Mouse (Mus musculus) heart, postnatal 0 days (tissue): ENCODE results near the gene Ccin. TPM values are rescaled to one million over a fixed set of nuclear protein-coding genes. Genes with fewer than 3 reads are reported as not detected.

Experiments
- ATAC-seq: fragments of 200-750 bp; cut with Nextera tagmentation; 2 replicates; pipeline ENCODE4 v1.8.0; 2017; ENCODE audit warnings: low read depth, moderate number of reproducible peaks, moderate library complexity; ENCODE audit not compliant: insufficient read depth
- DNase-seq: peaks from one replicate; pipeline ENCODE4 v3.0.0-alpha.2; 2016; ENCODE audit warnings: low spot score
- H3K27ac ChIP-seq: fragments of 300-500 bp; sonication (generic); 2 replicates; pipeline ENCODE4 v1.5.1; 2014; ENCODE audit warnings: low read depth, mild to moderate bottlenecking
- H3K27me3 ChIP-seq: fragments of 300-500 bp; sonication (generic); 2 replicates; pipeline ENCODE4 v1.6.1; 2014; ENCODE audit warnings: low read length, mixed read lengths; ENCODE audit not compliant: control insufficient read depth, insufficient read depth
- H3K36me3 ChIP-seq: fragments of 300-500 bp; sonication (generic); replicated peaks from 2 replicates; pipeline ENCODE4 v1.6.1; 2014; ENCODE audit warnings: low read length, mixed read lengths; ENCODE audit not compliant: control insufficient read depth, insufficient read depth
- H3K4me1 ChIP-seq: fragments of 300-500 bp; sonication (generic); 2 replicates; pipeline ENCODE4 v1.6.1; 2014; ENCODE audit warnings: antibody characterized with exemption; ENCODE audit not compliant: control insufficient read depth, insufficient read depth
- H3K4me2 ChIP-seq: fragments of 300-500 bp; sonication (generic); 2 replicates; pipeline ENCODE4 v1.6.1; 2014; ENCODE audit warnings: low read depth, mild to moderate bottlenecking, low read length, moderate library complexity
- H3K4me3 ChIP-seq: fragments of 300-500 bp; sonication (generic); 2 replicates; pipeline ENCODE4 v1.5.1; 2014; ENCODE audit warnings: low read depth, low read length
- H3K9ac ChIP-seq: fragments of 300-500 bp; sonication (generic); replicated peaks from 2 replicates; pipeline ENCODE4 v1.6.1; 2014; ENCODE audit warnings: low read depth, low read length, mixed read lengths
- H3K9me3 ChIP-seq: fragments of 300-500 bp; sonication (generic); replicated peaks from 2 replicates; pipeline ENCODE4 v1.6.1; 2016; ENCODE audit warnings: low read length; ENCODE audit not compliant: control insufficient read depth
- CTCF ChIP-seq: IDR thresholded peaks from 2 replicates; pipeline ENCODE4 v1.5.1; 2016; ENCODE audit warnings: antibody characterized with exemption, control low read depth, low read depth
- EP300 ChIP-seq: IDR thresholded peaks from 2 replicates; pipeline ENCODE4 v1.6.1; 2016; ENCODE audit warnings: antibody characterized with exemption, low read depth
- WGBS: fragments of 180-500 bp; shearing (Covaris S2); extraction: QIAGEN DNeasy Blood & Tissue Kit; methylation state at CpG from one replicate; pipeline ENCODE4 v1.1.7; 2014; 5-methylcytosine and 5-hydroxymethylcytosine counted together
- polyA plus RNA-seq: library from polyadenylated mRNA; unstranded; fragments of >200 nt; fragmentation: Nextera tagmentation; extraction: Ambion mirVana; gene quantifications from 2 replicates; pipeline ENCODE4 v1.2.1, GENCODE M21; 2015
- total RNA-seq: library from RNA; depleted of rRNA; stranded (reverse); fragments of >200 nt; gene quantifications from 2 replicates; pipeline ENCODE4 v1.2.3, GENCODE M21; 2014; ENCODE audit warnings: low replicate concordance

The Ccin gene
- total and polyA plus RNA-seq, 2 experiments from 2014 or later, result not detected

DNA sequence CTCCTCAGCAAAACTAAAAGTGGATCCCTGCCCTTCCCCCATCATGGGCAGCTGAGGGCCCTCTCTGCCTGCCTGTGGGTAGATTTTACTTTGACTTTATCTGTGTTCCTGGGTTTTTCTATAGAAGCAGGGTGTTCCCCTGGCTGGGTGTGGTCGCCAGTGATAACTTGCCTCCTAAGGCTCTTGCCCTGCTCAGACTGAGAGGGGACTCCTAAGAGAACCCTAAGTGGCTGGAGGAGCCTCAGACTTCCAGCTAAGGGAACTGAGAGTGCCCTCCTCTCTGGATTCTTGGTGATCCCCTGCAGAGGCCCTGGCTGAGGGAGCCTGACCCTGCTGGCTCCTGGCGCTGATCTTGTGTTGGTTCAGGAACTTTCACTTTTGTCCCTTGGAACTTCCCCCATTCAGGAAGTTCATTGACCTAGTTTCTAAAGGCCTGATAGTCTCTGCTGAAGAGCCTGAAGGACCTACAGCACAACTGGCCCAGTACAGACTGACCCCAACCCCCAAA, 18.9 kb upstream of the Ccin start:
- Histone ChIP-seq H3K4me2 (peak overlapping the region; percentile 38), H3K27me3 (no peaks in the 10 kb centered on the region), H3K4me1 (peaks cover 17% of the 10 kb centered on the region), H3K27ac (0 out of 2 replicates have a peak overlapping the region, but pooled peaks have one; percentile 23), H3K9ac (0 out of 2 replicates have a peak overlapping the region, but pooled peaks have one; percentile 18), H3K9me3 (no peaks in the 10 kb centered on the region), H3K4me3 (no peak overlapping the region), H3K36me3 (no peaks in the 10 kb centered on the region)
- TF ChIP-seq EP300 (no peak), CTCF (no peak)
- no peak for ATAC-seq
- no peak for DNase-seq
- 22% methylated on average over 2 of the region's 2 CpGs for WGBS

DNA sequence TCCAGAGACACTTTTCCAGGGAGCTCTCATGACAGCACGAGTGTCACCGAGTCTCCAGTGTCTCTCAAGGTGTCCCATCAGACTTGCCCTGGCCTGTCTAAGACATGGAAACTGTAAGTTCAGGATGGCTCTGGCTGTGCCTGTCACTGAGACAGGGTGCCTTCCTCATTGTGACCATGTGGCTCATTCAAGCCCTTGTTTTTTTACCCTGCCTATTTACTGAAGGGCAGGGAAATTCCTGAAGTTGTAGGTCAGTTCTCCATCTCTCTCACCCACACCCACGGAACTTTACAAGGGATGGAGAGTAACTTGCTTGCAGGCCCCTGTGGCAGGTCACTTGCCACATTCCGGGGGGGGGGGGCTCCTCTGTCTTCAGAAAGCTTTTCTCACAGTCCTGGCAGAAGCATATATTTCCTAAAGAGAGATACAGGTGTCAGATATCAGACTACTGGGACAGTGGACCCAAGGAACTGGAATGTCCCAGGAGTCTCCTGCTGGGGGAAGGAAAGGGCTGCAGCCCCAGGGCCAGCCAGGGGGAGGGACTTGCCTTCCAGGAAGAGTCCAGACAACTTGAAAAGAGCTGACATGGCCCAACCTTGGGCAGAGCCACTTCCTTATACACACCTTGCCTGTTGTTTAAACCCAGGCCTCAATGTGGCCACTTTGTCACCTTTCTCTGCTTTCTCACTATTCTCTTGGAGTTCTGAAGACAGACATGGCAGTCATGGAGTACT, 18.2 kb upstream of the Ccin start:
- DNase-seq, result no peak
- H3K4me3 ChIP-seq, result no peak overlapping the region
- 0 out of 2 replicates have a peak overlapping the region, but pooled peaks have one; percentile 23 for H3K27ac ChIP-seq
- 36% methylated on average over 4 of the region's 4 CpGs for WGBS
- H3K9ac ChIP-seq, result no peak overlapping the region
- no peaks in the 10 kb centered on the region for H3K36me3 ChIP-seq
- H3K4me1 ChIP-seq, result peaks cover 17% of the 10 kb centered on the region
- TF ChIP-seq EP300 (no peak), CTCF (no peak)
- H3K27me3 ChIP-seq, result no peaks in the 10 kb centered on the region
- 0 out of 2 replicates have a peak, but pooled peaks have one; percentile 15 for ATAC-seq
- no peaks in the 10 kb centered on the region for H3K9me3 ChIP-seq
- no peak overlapping the region for H3K4me2 ChIP-seq

DNA sequence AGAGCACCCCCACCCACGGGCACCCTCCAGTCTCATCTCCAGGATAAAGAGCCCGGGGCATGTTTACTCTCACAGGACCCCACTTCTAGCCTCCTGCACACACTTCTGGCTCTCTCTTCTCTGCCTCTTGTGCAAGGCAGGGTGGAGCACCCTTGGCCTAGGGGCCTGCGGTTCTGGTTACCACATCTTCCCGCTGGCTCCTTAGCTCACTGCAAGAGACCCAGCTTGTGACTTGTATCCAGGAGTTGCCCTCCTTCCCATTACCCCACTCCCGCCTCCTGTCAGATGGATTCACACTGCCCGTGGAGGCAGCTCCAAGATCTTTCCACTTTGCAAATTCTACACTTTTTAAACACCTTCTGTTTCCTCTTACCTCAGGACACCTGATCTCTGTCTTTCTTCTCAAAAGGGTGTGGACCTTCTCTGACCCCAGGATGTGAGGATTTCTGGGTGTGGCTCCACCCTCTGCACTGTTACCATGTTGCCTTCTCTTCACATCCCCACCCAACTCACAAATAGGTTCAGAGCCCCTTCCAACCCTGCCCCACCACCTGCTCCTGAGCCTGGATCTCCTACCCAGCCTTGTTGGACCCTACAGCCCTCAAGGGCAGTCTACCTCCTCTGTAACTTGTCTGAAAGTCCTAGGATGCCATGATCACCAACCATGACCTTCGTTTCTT, 17.3 kb upstream of the Ccin start:
- Histone ChIP-seq H3K36me3 (no peaks in the 10 kb centered on the region), H3K9ac (no peak overlapping the region), H3K4me1 (peaks cover 17% of the 10 kb centered on the region), H3K9me3 (no peaks in the 10 kb centered on the region), H3K4me2 (no peak overlapping the region), H3K27me3 (no peaks in the 10 kb centered on the region), H3K4me3 (no peak overlapping the region), H3K27ac (no peak overlapping the region)
- ATAC-seq, result no peak
- TF ChIP-seq CTCF (no peak), EP300 (no peak)
- WGBS, result 86% methylated on average over 7 of the region's 7 CpGs
- DNase-seq, result no peak

DNA sequence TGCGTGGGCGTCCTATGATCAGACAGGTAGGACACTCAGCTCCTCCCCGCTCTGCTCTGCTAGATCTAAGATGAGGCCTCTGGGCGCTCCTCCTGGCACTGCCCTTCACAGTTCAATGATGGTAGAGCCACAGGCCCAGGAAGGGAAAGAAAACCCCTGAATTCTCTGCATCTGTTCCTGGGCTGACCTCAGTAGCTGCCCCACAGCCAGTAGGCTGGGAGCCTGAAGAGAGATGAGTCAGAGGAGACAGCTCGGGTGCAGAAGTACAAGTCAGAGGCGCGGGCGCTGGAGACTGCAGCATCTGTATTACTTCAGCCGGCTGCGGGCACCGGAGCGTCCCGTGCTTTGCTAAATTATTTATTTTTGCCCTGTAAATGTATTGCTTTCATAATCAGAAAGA, 14.6 kb upstream of the Ccin start:
- no peak for ATAC-seq
- no peak overlapping the region for H3K9ac ChIP-seq

DNA sequence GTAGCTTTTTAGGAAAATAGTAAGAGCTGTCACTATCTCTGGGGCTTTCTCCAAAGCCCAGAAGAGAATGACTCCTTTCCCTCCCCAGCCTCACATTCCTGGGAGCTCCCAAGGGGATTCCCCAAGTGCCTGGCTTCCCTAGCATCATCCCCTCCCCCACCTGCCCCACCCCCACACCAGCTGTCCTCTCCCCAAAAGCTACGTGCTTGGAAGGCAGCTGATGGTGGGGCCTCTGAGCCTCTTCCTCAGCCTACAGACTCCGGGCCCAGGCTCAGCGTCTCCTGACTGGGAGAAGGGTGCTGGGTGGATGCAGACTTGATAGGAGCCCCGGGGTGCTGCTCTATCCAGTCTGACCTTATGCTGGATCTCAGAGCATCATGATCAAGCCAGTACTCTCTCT, 13.9 kb upstream of the Ccin start:
- H3K4me3 ChIP-seq, result no peak overlapping the region
- H3K27me3 ChIP-seq, result no peaks in the 10 kb centered on the region
- TF ChIP-seq EP300 (no peak), CTCF (no peak)
- ATAC-seq, result no peak
- 36% methylated on average over 4 of the region's 4 CpGs for WGBS
- H3K9me3 ChIP-seq, result no peaks in the 10 kb centered on the region
- peaks cover 22% of the 10 kb centered on the region for H3K4me1 ChIP-seq
- H3K9ac ChIP-seq, result no peak overlapping the region
- no peak for DNase-seq
- H3K36me3 ChIP-seq, result no peaks in the 10 kb centered on the region
- H3K4me2 ChIP-seq, result no peak overlapping the region
- H3K27ac ChIP-seq, result 0 out of 2 replicates have a peak overlapping the region, but pooled peaks have one; percentile 13

More for the DNA sequence above, 14.6 kb upstream of the Ccin start:
- Histone ChIP-seq H3K4me2 (no peak overlapping the region), H3K36me3 (no peaks in the 10 kb centered on the region), H3K27me3 (no peaks in the 10 kb centered on the region), H3K9me3 (no peaks in the 10 kb centered on the region), H3K4me3 (no peak overlapping the region), H3K4me1 (peaks cover 25% of the 10 kb centered on the region), H3K27ac (peak overlapping the region; percentile 34; the same call in 1 of the 2 replicates)
- DNase-seq, result no peak
- TF ChIP-seq EP300, result no peak
- no peak for TF ChIP-seq CTCF
- 52% methylated on average over 13 of the region's 13 CpGs for WGBS
